Mouse (Mus musculus): ENCODE measurements around the gene Pkp1. TPM values are rescaled to one million over a fixed set of nuclear protein-coding genes. Genes with fewer than 3 reads are reported as not detected.

Pkp1 gene
- polyA plus RNA-seq, 1 experiment = not detected

GRCm38 (mm10) chr1:135917206-135917605, 1.8 kb downstream of the Pkp1 start:
- no peak for TF ChIP-seq POLR2A (IDR thresholded peaks at IDR 0.05; ENCODE audit: insufficient read depth, low read depth, low read length)
- TF ChIP-seq CTCF (IDR thresholded peaks at IDR 0.05; ENCODE audit: insufficient read depth, low read depth, low read length) = no peak
- H3K4me3 ChIP-seq (ENCODE audit: insufficient read depth, low read depth, low read length) = no peak overlapping the region
- peaks cover 6% of the 10 kb centered on the region; the same call in 1 of the 2 replicates for H3K4me1 ChIP-seq (ENCODE audit: control insufficient read depth, insufficient read depth, low read length)
- WGBS = 56% methylated on average over 5 of the region's 5 CpGs
- H3K27ac ChIP-seq (ENCODE audit: insufficient read depth, low read depth, low read length) = no peak overlapping the region

GRCm38 (mm10) chr1:135916486-135917058, 2.4 kb downstream of the Pkp1 start:
- H3K27ac ChIP-seq (ENCODE audit: insufficient read depth, low read depth, low read length) = no peak overlapping the region
- 65% methylated on average over 5 of the region's 5 CpGs for WGBS
- H3K4me1 ChIP-seq (ENCODE audit: control insufficient read depth, insufficient read depth, low read length) = peaks cover 6% of the 10 kb centered on the region; the same call in 1 of the 2 replicates
- TF ChIP-seq POLR2A (IDR thresholded peaks at IDR 0.05; ENCODE audit: insufficient read depth, low read depth, low read length) = no peak
- TF ChIP-seq CTCF (IDR thresholded peaks at IDR 0.05; ENCODE audit: insufficient read depth, low read depth, low read length) = no peak
- H3K4me3 ChIP-seq (ENCODE audit: insufficient read depth, low read depth, low read length) = no peak overlapping the region

GRCm38 (mm10) chr1:135913657-135914056, 5.3 kb downstream of the Pkp1 start:
- TF ChIP-seq POLR2A (IDR thresholded peaks at IDR 0.05; ENCODE audit: insufficient read depth, low read depth, low read length) = no peak
- TF ChIP-seq CTCF (IDR thresholded peaks at IDR 0.05; ENCODE audit: insufficient read depth, low read depth, low read length) = no peak
- 86% methylated on average over 4 of the region's 4 CpGs for WGBS
- Histone ChIP-seq H3K27ac (ENCODE audit: insufficient read depth, low read depth, low read length) (no peak overlapping the region), H3K4me3 (ENCODE audit: insufficient read depth, low read depth, low read length) (no peak overlapping the region), H3K4me1 (ENCODE audit: control insufficient read depth, insufficient read depth, low read length) (peaks cover 12% of the 10 kb centered on the region)

DNA sequence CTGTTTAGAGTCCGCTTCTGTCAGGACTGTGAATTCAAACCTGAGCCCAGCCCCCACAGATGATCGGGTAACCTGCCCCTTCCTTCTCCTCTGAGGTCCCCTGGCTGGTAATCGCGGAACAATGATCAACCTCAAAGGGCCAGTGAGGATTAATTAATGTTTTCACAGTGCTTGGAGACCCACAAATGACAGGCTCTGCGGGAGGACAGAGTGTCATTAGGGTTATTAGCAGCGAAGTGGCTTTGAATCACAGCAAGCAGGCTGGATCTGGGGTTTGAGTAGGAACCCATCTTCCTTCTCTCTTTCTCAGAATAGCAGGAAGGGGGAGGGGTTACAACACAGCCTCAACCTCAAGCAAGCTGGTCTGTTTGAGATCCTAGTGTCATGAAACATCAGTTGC, 9.6 kb downstream of the Pkp1 start:
- Histone ChIP-seq H3K4me3 (ENCODE audit: insufficient read depth, low read depth, low read length) (no peak overlapping the region), H3K4me1 (ENCODE audit: control insufficient read depth, insufficient read depth, low read length) (peaks cover 16% of the 10 kb centered on the region), H3K27ac (ENCODE audit: insufficient read depth, low read depth, low read length) (no peak overlapping the region)
- TF ChIP-seq CTCF (IDR thresholded peaks at IDR 0.05; ENCODE audit: insufficient read depth, low read depth, low read length) (no peak), POLR2A (IDR thresholded peaks at IDR 0.05; ENCODE audit: insufficient read depth, low read depth, low read length) (no peak)
- WGBS = 25% methylated on average over 6 of the region's 6 CpGs

- 37% methylated on average over 11 of the region's 11 CpGs for WGBS
- no peak overlapping the region for H3K27ac ChIP-seq (ENCODE audit: insufficient read depth, low read depth, low read length)
- no peak overlapping the region for H3K4me3 ChIP-seq (ENCODE audit: insufficient read depth, low read depth, low read length)
- TF ChIP-seq POLR2A (IDR thresholded peaks at IDR 0.05; ENCODE audit: insufficient read depth, low read depth, low read length) (no peak), CTCF (IDR thresholded peaks at IDR 0.05; ENCODE audit: insufficient read depth, low read depth, low read length) (no peak)
- H3K4me1 ChIP-seq (ENCODE audit: control insufficient read depth, insufficient read depth, low read length) = peaks cover 17% of the 10 kb centered on the region
These were observed 12.3 kb downstream of the Pkp1 start for GRCm38 (mm10) chr1:135906736-135907135.

DNA sequence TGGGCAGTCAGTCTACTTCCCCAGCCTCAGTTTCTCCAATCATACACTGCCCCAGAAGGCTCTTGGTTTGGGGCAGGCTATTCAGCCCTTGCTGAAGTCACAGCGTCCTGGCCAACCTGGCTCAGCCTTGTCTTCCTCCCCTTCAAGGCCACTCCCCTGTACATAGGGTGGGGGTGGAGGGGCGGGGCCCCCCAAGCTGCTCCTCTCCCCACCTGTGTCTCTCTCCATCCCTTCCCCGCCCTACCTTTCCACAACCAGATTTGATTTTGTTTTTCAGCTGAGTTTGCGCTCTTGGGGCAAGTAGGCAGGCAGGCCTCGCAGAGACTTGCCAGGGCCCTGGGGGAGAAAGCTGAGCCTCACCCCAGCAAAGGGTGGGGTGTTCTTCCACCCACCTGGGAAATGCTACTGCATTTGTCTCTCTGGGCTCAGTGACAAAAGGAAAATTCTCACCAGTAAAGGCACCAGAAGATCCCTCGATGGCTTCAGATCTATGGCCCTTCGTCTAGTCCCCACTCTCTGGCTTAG, 19.0 kb downstream of the Pkp1 start:
- Histone ChIP-seq H3K4me3 (ENCODE audit: insufficient read depth, low read depth, low read length) (no peak overlapping the region), H3K27ac (ENCODE audit: insufficient read depth, low read depth, low read length) (no peak overlapping the region), H3K4me1 (ENCODE audit: control insufficient read depth, insufficient read depth, low read length) (peaks cover 19% of the 10 kb centered on the region)
- TF ChIP-seq POLR2A (IDR thresholded peaks at IDR 0.05; ENCODE audit: insufficient read depth, low read depth, low read length) (no peak), CTCF (IDR thresholded peaks at IDR 0.05; ENCODE audit: insufficient read depth, low read depth, low read length) (no peak)
- WGBS = 69% methylated on average over 7 of the region's 7 CpGs

GRCm38 (mm10) chr1:135899295-135899694, 19.7 kb downstream of the Pkp1 start:
- no peak overlapping the region for H3K27ac ChIP-seq (ENCODE audit: insufficient read depth, low read depth, low read length)
- TF ChIP-seq CTCF (IDR thresholded peaks at IDR 0.05; ENCODE audit: insufficient read depth, low read depth, low read length) (no peak), POLR2A (IDR thresholded peaks at IDR 0.05; ENCODE audit: insufficient read depth, low read depth, low read length) (no peak)
- 94% methylated on average over 6 of the region's 6 CpGs for WGBS
- no peak overlapping the region for H3K4me3 ChIP-seq (ENCODE audit: insufficient read depth, low read depth, low read length)
- H3K4me1 ChIP-seq (ENCODE audit: control insufficient read depth, insufficient read depth, low read length) = peaks cover 19% of the 10 kb centered on the region

DNA sequence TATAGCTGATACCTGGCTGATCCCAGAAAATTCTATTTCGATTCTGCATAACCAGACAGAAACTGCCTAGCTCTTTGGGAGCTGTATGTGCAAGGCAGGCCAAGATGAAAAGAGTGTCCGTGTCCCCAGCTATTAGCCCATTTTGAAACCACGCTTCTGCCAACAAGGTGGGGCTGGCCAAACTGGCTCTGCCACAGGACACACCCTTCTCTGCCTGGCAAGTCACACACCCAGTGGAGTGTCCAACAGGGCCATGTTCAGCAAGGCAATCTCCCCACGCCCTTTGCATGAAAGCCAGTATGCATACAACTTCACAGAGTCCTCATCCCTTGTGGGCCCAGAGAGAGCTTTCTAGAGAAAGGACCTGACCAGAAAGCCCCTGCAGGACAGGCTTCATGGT, 23.6 kb downstream of the Pkp1 start:
- H3K27ac ChIP-seq (ENCODE audit: insufficient read depth, low read depth, low read length) = no peak overlapping the region
- no peak overlapping the region for H3K4me3 ChIP-seq (ENCODE audit: insufficient read depth, low read depth, low read length)
- peaks cover 20% of the 10 kb centered on the region for H3K4me1 ChIP-seq (ENCODE audit: control insufficient read depth, insufficient read depth, low read length)
- WGBS = 93% methylated on average over 4 of the region's 4 CpGs
- TF ChIP-seq CTCF (IDR thresholded peaks at IDR 0.05; ENCODE audit: insufficient read depth, low read depth, low read length) (no peak), POLR2A (IDR thresholded peaks at IDR 0.05; ENCODE audit: insufficient read depth, low read depth, low read length) (no peak)

DNA sequence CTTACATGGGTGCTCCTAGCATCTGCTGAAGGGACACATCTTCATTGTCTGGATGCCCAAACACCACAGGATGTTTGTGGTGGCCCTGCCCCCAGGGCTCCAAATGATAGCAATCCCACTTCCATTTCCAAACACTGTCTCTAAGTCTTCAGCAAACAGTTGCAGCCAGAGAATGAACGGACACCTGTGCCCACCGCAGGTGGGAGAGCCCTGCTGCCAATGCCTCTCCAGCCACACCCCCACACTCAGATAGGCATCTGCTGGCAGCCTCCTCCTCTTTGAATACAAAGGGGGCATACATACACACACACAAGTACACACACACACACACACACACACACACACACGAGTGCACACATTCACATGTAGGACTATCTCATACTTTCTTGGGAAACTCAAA, 25.6 kb downstream of the Pkp1 start:
- TF ChIP-seq POLR2A (IDR thresholded peaks at IDR 0.05; ENCODE audit: insufficient read depth, low read depth, low read length) = no peak
- TF ChIP-seq CTCF (IDR thresholded peaks at IDR 0.05; ENCODE audit: insufficient read depth, low read depth, low read length) = no peak
- Histone ChIP-seq H3K4me1 (ENCODE audit: control insufficient read depth, insufficient read depth, low read length) (peaks cover 14% of the 10 kb centered on the region), H3K4me3 (ENCODE audit: insufficient read depth, low read depth, low read length) (no peak overlapping the region), H3K27ac (ENCODE audit: insufficient read depth, low read depth, low read length) (no peak overlapping the region)
- WGBS = 75% methylated on average over 3 of the region's 3 CpGs
